Mouse (Mus musculus) lung, postnatal 0 days (tissue): ENCODE measurements around the gene Slc22a3. TPM values are rescaled to one million over a fixed set of nuclear protein-coding genes. Genes with fewer than 3 reads are reported as not detected.

Experiments used
- ATAC-seq: fragments of 200-750 bp; cut with Nextera tagmentation; 2 replicates; pipeline ENCODE4 v1.8.0; 2017; ENCODE audit warnings: moderate library complexity
- DNase-seq: peaks from one replicate; pipeline ENCODE4 v3.0.0-alpha.2; 2016; ENCODE audit warnings: low spot score
- H3K27ac ChIP-seq: fragments of 300-500 bp; sonication (generic); 2 replicates; pipeline ENCODE4 v1.5.1; 2014; ENCODE audit warnings: antibody characterized with exemption, mild to moderate bottlenecking, low read length, mixed read lengths
- H3K27me3 ChIP-seq: fragments of 300-500 bp; sonication (generic); replicated peaks from 2 replicates; pipeline ENCODE4 v1.6.1; 2014; ENCODE audit warnings: low read length, mixed read lengths; ENCODE audit not compliant: insufficient read depth
- H3K36me3 ChIP-seq: fragments of 300-500 bp; sonication (generic); 2 replicates; pipeline ENCODE4 v1.6.1; 2014; ENCODE audit warnings: low read length, mixed read lengths; ENCODE audit not compliant: insufficient read depth
- H3K4me1 ChIP-seq: fragments of 300-500 bp; sonication (generic); 2 replicates; pipeline ENCODE4 v1.6.1; 2014; ENCODE audit warnings: antibody characterized with exemption, low read depth, low read length, mixed read lengths; ENCODE audit not compliant: insufficient read depth
- H3K4me2 ChIP-seq: fragments of 300-500 bp; sonication (generic); replicated peaks from 2 replicates; pipeline ENCODE4 v1.6.1; 2014; ENCODE audit warnings: low read depth, mild to moderate bottlenecking, low read length, moderate library complexity, mixed read lengths
- H3K4me3 ChIP-seq: fragments of 300-500 bp; sonication (generic); 2 replicates; pipeline ENCODE4 v1.5.1; 2014; ENCODE audit warnings: low read depth, low read length
- H3K9ac ChIP-seq: fragments of 300-500 bp; sonication (generic); replicated peaks from 2 replicates; pipeline ENCODE4 v1.6.1; 2014; ENCODE audit warnings: low read depth, mild to moderate bottlenecking
- H3K9me3 ChIP-seq: fragments of 300-500 bp; sonication (generic); 2 replicates; pipeline ENCODE4 v1.6.1; 2016; ENCODE audit warnings: low read length, mixed read lengths
- CTCF ChIP-seq: IDR thresholded peaks from 2 replicates; pipeline ENCODE4 v1.5.1; 2016; ENCODE audit warnings: antibody characterized with exemption, mild to moderate bottlenecking
- EP300 ChIP-seq: IDR thresholded peaks from 2 replicates; pipeline ENCODE4 v1.6.1; 2016; ENCODE audit warnings: antibody characterized with exemption, mild to moderate bottlenecking, control low read depth
- WGBS: fragments of 180-500 bp; shearing (Covaris S2); extraction: QIAGEN DNeasy Blood & Tissue Kit; methylation state at CpG from one replicate; pipeline ENCODE4 v1.1.7; 2014; 5-methylcytosine and 5-hydroxymethylcytosine counted together
- polyA plus RNA-seq: library from polyadenylated mRNA; unstranded; fragments of >200 nt; fragmentation: Nextera tagmentation; extraction: Ambion mirVana; gene quantifications from 2 replicates; pipeline ENCODE4 v1.2.1, GENCODE M21; 2015

The Slc22a3 gene
- polyA plus RNA-seq, 1 experiment from 2014 or later: 1.9 TPM

GRCm38 (mm10) chr17:12381579-12381978, 125.9 kb downstream of the Slc22a3 start:
- Histone ChIP-seq H3K4me1 (no peaks in the 10 kb centered on the region), H3K27me3 (no peaks in the 10 kb centered on the region), H3K9ac (no peak overlapping the region), H3K9me3 (no peaks in the 10 kb centered on the region), H3K36me3 (no peaks in the 10 kb centered on the region), H3K4me2 (no peak overlapping the region), H3K4me3 (no peak overlapping the region), H3K27ac (no peak overlapping the region)
- TF ChIP-seq EP300 (no peak), CTCF (no peak)
- WGBS: 53% methylated on average over 2 of the region's 2 CpGs
- DNase-seq (no peak), ATAC-seq (no peak)

GRCm38 (mm10) chr17:12380287-12380686, 127.2 kb downstream of the Slc22a3 start:
- H3K27me3 ChIP-seq: no peaks in the 10 kb centered on the region
- H3K36me3 ChIP-seq: no peaks in the 10 kb centered on the region
- no peak overlapping the region for H3K4me3 ChIP-seq
- no peak overlapping the region for H3K27ac ChIP-seq
- no peak for ATAC-seq
- DNase-seq: no peak
- no peaks in the 10 kb centered on the region for H3K9me3 ChIP-seq
- TF ChIP-seq EP300 (no peak), CTCF (no peak)
- no peak overlapping the region for H3K4me2 ChIP-seq
- 67% methylated on average over 4 of the region's 4 CpGs for WGBS
- H3K4me1 ChIP-seq: no peaks in the 10 kb centered on the region
- H3K9ac ChIP-seq: no peak overlapping the region

- Histone ChIP-seq H3K27me3 (no peaks in the 10 kb centered on the region), H3K36me3 (no peaks in the 10 kb centered on the region), H3K4me2 (no peak within 1 kb of the TSS), H3K9ac (no peak within 1 kb of the TSS), H3K9me3 (no peaks in the 10 kb centered on the region), H3K27ac (no peak within 1 kb of the TSS), H3K4me3 (no peak within 1 kb of the TSS), H3K4me1 (no peaks in the 10 kb centered on the region)
- no peak for ATAC-seq
- WGBS: 77% methylated on average over 11 of the region's 11 CpGs
- TF ChIP-seq EP300 (no peak), CTCF (no peak)
- DNase-seq: no peak
These were observed 129.4 kb downstream of the Slc22a3 start, which contains the start of gene Plg for GRCm38 (mm10) chr17:12377981-12378705. Plg (plus strand) TSS chr17:12378608.

GRCm38 (mm10) chr17:12373601-12374144, 133.8 kb downstream of the Slc22a3 start:
- H3K27me3 ChIP-seq: no peaks in the 10 kb centered on the region

GRCm38 (mm10) chr17:12372021-12372420, 135.5 kb downstream of the Slc22a3 start:
- WGBS: 14% methylated on average over 4 of the region's 4 CpGs
- no peak overlapping the region for H3K27ac ChIP-seq
- H3K9ac ChIP-seq: no peak overlapping the region
- no peaks in the 10 kb centered on the region for H3K36me3 ChIP-seq
- H3K4me2 ChIP-seq: peak overlapping the region; percentile 35
- TF ChIP-seq CTCF (peak; percentile 95), EP300 (no peak)
- H3K4me3 ChIP-seq: no peak overlapping the region
- H3K27me3 ChIP-seq: no peaks in the 10 kb centered on the region
- H3K9me3 ChIP-seq: no peaks in the 10 kb centered on the region
- peak; percentile 73 for ATAC-seq
- DNase-seq: peak; percentile 84
- H3K4me1 ChIP-seq: no peaks in the 10 kb centered on the region; the same call in 1 of the 2 replicates

More at GRCm38 (mm10) chr17:12373601-12374144, 133.8 kb downstream of the Slc22a3 start:
- TF ChIP-seq EP300: no peak
- no peak for TF ChIP-seq CTCF
- Histone ChIP-seq H3K9me3 (no peaks in the 10 kb centered on the region), H3K36me3 (no peaks in the 10 kb centered on the region), H3K27ac (no peak overlapping the region), H3K4me1 (no peaks in the 10 kb centered on the region; the same call in 1 of the 2 replicates), H3K4me2 (no peak overlapping the region), H3K4me3 (no peak overlapping the region), H3K9ac (no peak overlapping the region)
- WGBS: 42% methylated on average over 3 of the region's 3 CpGs
- DNase-seq: no peak
- ATAC-seq: no peak

GRCm38 (mm10) chr17:12371310-12371925, 136.1 kb downstream of the Slc22a3 start:
- 33% methylated on average over 10 of the region's 10 CpGs for WGBS
- DNase-seq (peak; percentile 80), ATAC-seq (peak; percentile 30; the same call in 1 of the 2 replicates)

More at GRCm38 (mm10) chr17:12371310-12371925, 136.1 kb downstream of the Slc22a3 start:
- Histone ChIP-seq H3K36me3 (no peaks in the 10 kb centered on the region), H3K27ac (no peak overlapping the region), H3K4me2 (peak overlapping the region; percentile 35), H3K4me3 (no peak overlapping the region), H3K27me3 (no peaks in the 10 kb centered on the region), H3K4me1 (no peaks in the 10 kb centered on the region; the same call in 1 of the 2 replicates), H3K9me3 (no peaks in the 10 kb centered on the region), H3K9ac (no peak overlapping the region)
- TF ChIP-seq EP300 (0 out of 2 replicates have a peak, but pooled peaks have one; percentile 20), CTCF (peak; percentile 65)
